Mouse (Mus musculus): ENCODE measurements at regions not wholly inside any gene's neighbourhood (a gene's known extent, or its start where the extent isn't known, plus 50 kb on each side); places are given as distances from the start of the nearest gene placed in this dataset.

GRCm38 (mm10) chr7:113071418-113071817 lies 117.7 kb downstream of the Rassf10 start:
- TF ChIP-seq CTCF (IDR thresholded peaks at IDR 0.05; ENCODE audit: low read depth) (no peak), EP300 (IDR thresholded peaks at IDR 0.05; ENCODE audit: low read depth) (no peak)
